Mouse (Mus musculus) lung, embryonic 15.5 days (tissue): Measurements from ENCODE around the gene Zfp629. TPM values are rescaled to one million over a fixed set of nuclear protein-coding genes. Genes with fewer than 3 reads are reported as not detected.
"Not testable (repeated sequence)": the region's sequence is repeated elsewhere in the genome, so short reads cannot be mapped to it uniquely, and the experiment has no call there.

Experiments used
- ATAC-seq: fragments of 200-750 bp; cut with Nextera tagmentation; 2 replicates; pipeline ENCODE4 v1.8.0; 2017; ENCODE audit warnings: moderate number of reproducible peaks, borderline replicate concordance; ENCODE audit not compliant: low FRiP score, low TSS enrichment; ENCODE audit errors: extremely low read depth
- H3K27ac ChIP-seq: fragments of 300-500 bp; sonication (generic); 2 replicates; pipeline ENCODE4 v1.5.1; 2015; ENCODE audit warnings: moderate library complexity, mild to moderate bottlenecking, inconsistent platforms
- H3K27me3 ChIP-seq: fragments of 300-500 bp; sonication (generic); 2 replicates; pipeline ENCODE4 v1.6.1; 2015; ENCODE audit warnings: inconsistent platforms
- H3K36me3 ChIP-seq: fragments of 300-500 bp; sonication (generic); 2 replicates; pipeline ENCODE4 v1.6.1; 2015; ENCODE audit warnings: inconsistent platforms
- H3K4me1 ChIP-seq: fragments of 300-500 bp; sonication (generic); 2 replicates; pipeline ENCODE4 v1.6.1; 2015; ENCODE audit warnings: inconsistent platforms
- H3K4me2 ChIP-seq: fragments of 300-500 bp; sonication (generic); 2 replicates; pipeline ENCODE4 v1.6.1; 2015; ENCODE audit warnings: inconsistent platforms, mild to moderate bottlenecking, moderate library complexity
- H3K4me3 ChIP-seq: fragments of 300-500 bp; sonication (generic); 2 replicates; pipeline ENCODE4 v1.5.1; 2015; ENCODE audit warnings: mild to moderate bottlenecking, inconsistent platforms
- H3K9ac ChIP-seq: fragments of 300-500 bp; sonication (generic); 2 replicates; pipeline ENCODE4 v1.6.1; 2015; ENCODE audit warnings: inconsistent platforms
- H3K9me3 ChIP-seq: fragments of 300-500 bp; sonication (generic); 2 replicates; pipeline ENCODE4 v1.6.1; 2016; ENCODE audit warnings: inconsistent platforms
- WGBS: fragments of 180-500 bp; shearing (Covaris S2); methylation state at CpG from one replicate; pipeline ENCODE4 v1.1.7; 2015; 5-methylcytosine and 5-hydroxymethylcytosine counted together
- polyA plus RNA-seq: library from polyadenylated mRNA; unstranded; fragments of >200 nt; fragmentation: Nextera tagmentation; extraction: Ambion mirVana; gene quantifications from 2 replicates; pipeline ENCODE4 v1.2.1, GENCODE M21; 2015

The Zfp629 gene
- polyA plus RNA-seq, 1 experiment from 2014 or later, result 12.2 TPM

- no peak for ATAC-seq
- H3K9me3 ChIP-seq, result no peaks in the 10 kb centered on the region
- WGBS, result 47% methylated on average over 4 of the region's 4 CpGs
- H3K4me2 ChIP-seq, result no peak overlapping the region
- no peak overlapping the region for H3K27ac ChIP-seq
- H3K27me3 ChIP-seq, result no peaks in the 10 kb centered on the region
- no peak overlapping the region for H3K4me3 ChIP-seq
- no peak overlapping the region for H3K9ac ChIP-seq
- H3K36me3 ChIP-seq, result no peaks in the 10 kb centered on the region
- H3K4me1 ChIP-seq, result peaks cover 4% of the 10 kb centered on the region; the same call in 1 of the 2 replicates
Measured at GRCm38 (mm10) chr7:127642254-127642653, 26.7 kb upstream of the Zfp629 start.

- no peak overlapping the region for H3K9ac ChIP-seq
- no peaks in the 10 kb centered on the region for H3K36me3 ChIP-seq
- H3K27me3 ChIP-seq, result no peaks in the 10 kb centered on the region
- ATAC-seq, result no peak
- H3K4me3 ChIP-seq, result no peak overlapping the region
- 25% methylated on average over 4 of the region's 4 CpGs for WGBS
- no peak overlapping the region for H3K4me2 ChIP-seq
- peaks cover 5% of the 10 kb centered on the region; the same call in 1 of the 2 replicates for H3K4me1 ChIP-seq
- no peak overlapping the region for H3K27ac ChIP-seq
- no peaks in the 10 kb centered on the region for H3K9me3 ChIP-seq
Measured at GRCm38 (mm10) chr7:127641260-127641659, 25.7 kb upstream of the Zfp629 start.

- Histone ChIP-seq H3K36me3 (no peaks in the 10 kb centered on the region), H3K9me3 (no peaks in the 10 kb centered on the region), H3K4me2 (peak overlapping the region; percentile 74), H3K4me1 (peaks cover 5% of the 10 kb centered on the region; the same call in 1 of the 2 replicates), H3K27me3 (no peaks in the 10 kb centered on the region), H3K27ac (no peak overlapping the region), H3K4me3 (peak overlapping the region; percentile 57), H3K9ac (peak overlapping the region; percentile 50)
- peak; percentile 84 for ATAC-seq
- WGBS, result under 1% methylated on average over 27 of the region's 27 CpGs
Measured at GRCm38 (mm10) chr7:127636963-127637362, 21.4 kb upstream of the Zfp629 start.

GRCm38 (mm10) chr7:127631416-127631815, 15.8 kb upstream of the Zfp629 start:
- Histone ChIP-seq H3K4me2 (no peak overlapping the region), H3K27ac (no peak overlapping the region), H3K36me3 (no peaks in the 10 kb centered on the region), H3K27me3 (no peaks in the 10 kb centered on the region), H3K4me3 (no peak overlapping the region), H3K9me3 (no peaks in the 10 kb centered on the region), H3K4me1 (no peaks in the 10 kb centered on the region), H3K9ac (no peak overlapping the region)
- WGBS, result 82% methylated on average over 4 of the region's 4 CpGs
- no peak for ATAC-seq

- Histone ChIP-seq H3K27me3 (no peaks in the 10 kb centered on the region), H3K4me2 (no peak overlapping the region), H3K27ac (no peak overlapping the region), H3K4me1 (no peaks in the 10 kb centered on the region), H3K4me3 (no peak overlapping the region), H3K9ac (no peak overlapping the region), H3K9me3 (no peaks in the 10 kb centered on the region), H3K36me3 (no peaks in the 10 kb centered on the region)
- 75% methylated on average over 5 of the region's 5 CpGs for WGBS
- no peak for ATAC-seq
Measured at GRCm38 (mm10) chr7:127628646-127629045, 13.0 kb upstream of the Zfp629 start.

- H3K36me3 ChIP-seq, result no peaks in the 10 kb centered on the region
- no peak for ATAC-seq
- H3K9ac ChIP-seq, result no peak overlapping the region
- no peak overlapping the region for H3K4me2 ChIP-seq
- H3K9me3 ChIP-seq, result no peaks in the 10 kb centered on the region
- H3K27me3 ChIP-seq, result no peaks in the 10 kb centered on the region
- H3K27ac ChIP-seq, result no peak overlapping the region
- 89% methylated on average over 4 of the region's 4 CpGs for WGBS
- no peak overlapping the region for H3K4me3 ChIP-seq
- no peaks in the 10 kb centered on the region for H3K4me1 ChIP-seq
Measured at GRCm38 (mm10) chr7:127626471-127626870, 10.9 kb upstream of the Zfp629 start.

- H3K4me1 ChIP-seq, result no peaks in the 10 kb centered on the region
- H3K27ac ChIP-seq, result no peak overlapping the region
- ATAC-seq, result no peak
- H3K9me3 ChIP-seq, result no peaks in the 10 kb centered on the region
- H3K4me2 ChIP-seq, result no peak overlapping the region
- 95% methylated on average over 7 of the region's 7 CpGs for WGBS
- no peak overlapping the region for H3K9ac ChIP-seq
- H3K36me3 ChIP-seq, result no peaks in the 10 kb centered on the region
- no peak overlapping the region for H3K4me3 ChIP-seq
- no peaks in the 10 kb centered on the region for H3K27me3 ChIP-seq
Measured at GRCm38 (mm10) chr7:127626039-127626438, 10.4 kb upstream of the Zfp629 start.

GRCm38 (mm10) chr7:127618402-127618801, 2.8 kb upstream of the Zfp629 start:
- H3K4me1 ChIP-seq, result peaks cover 18% of the 10 kb centered on the region
- not testable (repeated sequence) for H3K27ac ChIP-seq, H3K27me3 ChIP-seq, ATAC-seq, H3K36me3 ChIP-seq, H3K9me3 ChIP-seq, H3K9ac ChIP-seq, H3K4me3 ChIP-seq, H3K4me2 ChIP-seq
- WGBS, result 91% methylated on average over 7 of the region's 8 CpGs

GRCm38 (mm10) chr7:127617962-127618361, 2.4 kb upstream of the Zfp629 start:
- Histone ChIP-seq H3K4me1 (peaks cover 18% of the 10 kb centered on the region), H3K27ac (no peak overlapping the region), H3K9me3 (no peaks in the 10 kb centered on the region), H3K4me2 (no peak overlapping the region), H3K36me3 (peaks cover 2% of the 10 kb centered on the region), H3K27me3 (no peaks in the 10 kb centered on the region), H3K9ac (no peak overlapping the region), H3K4me3 (no peak overlapping the region)
- no peak for ATAC-seq
- 65% methylated on average over 2 of the region's 2 CpGs for WGBS

- 66% methylated on average over 1 of the region's 1 CpGs for WGBS
- H3K4me1 ChIP-seq, result peaks cover 18% of the 10 kb centered on the region
- no peak overlapping the region for H3K27ac ChIP-seq
- no peak overlapping the region for H3K9ac ChIP-seq
- H3K36me3 ChIP-seq, result peaks cover 12% of the 10 kb centered on the region
- no peak overlapping the region for H3K4me3 ChIP-seq
- H3K4me2 ChIP-seq, result no peak overlapping the region; the same call in 1 of the 2 replicates
- no peak for ATAC-seq
- H3K9me3 ChIP-seq, result no peaks in the 10 kb centered on the region
- no peaks in the 10 kb centered on the region for H3K27me3 ChIP-seq
Measured at GRCm38 (mm10) chr7:127616881-127617280, 1.3 kb upstream of the Zfp629 start.

GRCm38 (mm10) chr7:127616336-127616735, 739 bp upstream of the Zfp629 start:
- no peak for ATAC-seq
- H3K27ac ChIP-seq, result no peak overlapping the region
- peak overlapping the region; percentile 73 for H3K4me2 ChIP-seq
- peaks cover 18% of the 10 kb centered on the region for H3K36me3 ChIP-seq
- no peak overlapping the region for H3K9ac ChIP-seq
- 79% methylated on average over 1 of the region's 1 CpGs for WGBS
- no peaks in the 10 kb centered on the region for H3K9me3 ChIP-seq
- H3K27me3 ChIP-seq, result no peaks in the 10 kb centered on the region
- H3K4me3 ChIP-seq, result no peak overlapping the region
- H3K4me1 ChIP-seq, result peaks cover 18% of the 10 kb centered on the region

- Histone ChIP-seq H3K4me3 (peak overlapping the region; percentile 100), H3K9me3 (no peaks in the 10 kb centered on the region), H3K36me3 (peaks cover 36% of the 10 kb centered on the region), H3K4me1 (peaks cover 18% of the 10 kb centered on the region), H3K9ac (peak overlapping the region; percentile 93), H3K27me3 (no peaks in the 10 kb centered on the region), H3K27ac (peak overlapping the region; percentile 87), H3K4me2 (peak overlapping the region; percentile 73)
- WGBS, result 0% methylated on average over 34 of the region's 44 CpGs
- peak; percentile 68 for ATAC-seq
Measured at GRCm38 (mm10) chr7:127614511-127614890, 1.1 kb downstream of the Zfp629 start.

- no peak for ATAC-seq
- Histone ChIP-seq H3K36me3 (peaks cover 40% of the 10 kb centered on the region), H3K4me1 (peaks cover 18% of the 10 kb centered on the region), H3K9ac (peak overlapping the region; percentile 93), H3K4me2 (peak overlapping the region; percentile 73), H3K4me3 (peak overlapping the region; percentile 100), H3K9me3 (no peaks in the 10 kb centered on the region), H3K27me3 (no peaks in the 10 kb centered on the region), H3K27ac (peak overlapping the region; percentile 87; the same call in 1 of the 2 replicates)
- 14% methylated on average over 8 of the region's 8 CpGs for WGBS
Measured at GRCm38 (mm10) chr7:127614091-127614490, 1.5 kb downstream of the Zfp629 start.
